Mouse (Mus musculus): ENCODE data around the gene Gypa. TPM values are rescaled to one million over a fixed set of nuclear protein-coding genes. Genes with fewer than 3 reads are reported as not detected.

Gene Gypa
- polyA plus RNA-seq, 1 experiment = 59.0 TPM

- Histone ChIP-seq H3K4me1 (ENCODE audit: control insufficient read depth, insufficient read depth, insufficient read length) (no peaks in the 10 kb centered on the region), H3K27ac (ENCODE audit: insufficient read depth, low read length) (no peak overlapping the region), H3K4me3 (ENCODE audit: extremely low read depth, insufficient read depth, insufficient read length) (no peak overlapping the region), H3K27me3 (ENCODE audit: control insufficient read depth, insufficient read depth, low read length) (no peaks in the 10 kb centered on the region), H3K36me3 (ENCODE audit: control insufficient read depth, insufficient read depth, low read length) (no peaks in the 10 kb centered on the region)
- no peak for DNase-seq (ENCODE audit: low read depth in 1 of 2, low spot score in 2 of 2)
- WGBS = 93% methylated on average over 3 of the region's 3 CpGs
- TF ChIP-seq POLR2A (IDR thresholded peaks at IDR 0.05; ENCODE audit: low read depth, low read length) = no peak
- no peak for TF ChIP-seq CTCF (IDR thresholded peaks at IDR 0.05; ENCODE audit: extremely low read depth, insufficient read depth, insufficient read length, insufficient replicate concordance)
Measured at GRCm38 (mm10) chr8:80541836-80542235, 48.3 kb downstream of the Gypa start.

- H3K36me3 ChIP-seq (ENCODE audit: control insufficient read depth, insufficient read depth, low read length) = no peaks in the 10 kb centered on the region
- H3K27me3 ChIP-seq (ENCODE audit: control insufficient read depth, insufficient read depth, low read length) = no peaks in the 10 kb centered on the region
- no peak overlapping the region for H3K4me3 ChIP-seq (ENCODE audit: extremely low read depth, insufficient read depth, insufficient read length)
- no peaks in the 10 kb centered on the region for H3K4me1 ChIP-seq (ENCODE audit: control insufficient read depth, insufficient read depth, insufficient read length)
- H3K27ac ChIP-seq (ENCODE audit: insufficient read depth, low read length) = no peak overlapping the region
- no peak for DNase-seq (ENCODE audit: low read depth in 1 of 2, low spot score in 2 of 2)
- TF ChIP-seq POLR2A (IDR thresholded peaks at IDR 0.05; ENCODE audit: low read depth, low read length) (no peak), CTCF (IDR thresholded peaks at IDR 0.05; ENCODE audit: extremely low read depth, insufficient read depth, insufficient read length, insufficient replicate concordance) (no peak)
Measured at GRCm38 (mm10) chr8:80550436-80550835, 56.9 kb downstream of the Gypa start.

GRCm38 (mm10) chr8:80551303-80551702, 57.7 kb downstream of the Gypa start:
- H3K27me3 ChIP-seq (ENCODE audit: control insufficient read depth, insufficient read depth, low read length) = no peaks in the 10 kb centered on the region
- H3K4me3 ChIP-seq (ENCODE audit: extremely low read depth, insufficient read depth, insufficient read length) = no peak overlapping the region
- WGBS = 76% methylated on average over 3 of the region's 3 CpGs
- no peak for TF ChIP-seq CTCF (IDR thresholded peaks at IDR 0.05; ENCODE audit: extremely low read depth, insufficient read depth, insufficient read length, insufficient replicate concordance)
- no peak for TF ChIP-seq POLR2A (IDR thresholded peaks at IDR 0.05; ENCODE audit: low read depth, low read length)
- DNase-seq (ENCODE audit: low read depth in 1 of 2, low spot score in 2 of 2) = no peak
- H3K4me1 ChIP-seq (ENCODE audit: control insufficient read depth, insufficient read depth, insufficient read length) = no peaks in the 10 kb centered on the region
- H3K27ac ChIP-seq (ENCODE audit: insufficient read depth, low read length) = no peak overlapping the region
- H3K36me3 ChIP-seq (ENCODE audit: control insufficient read depth, insufficient read depth, low read length) = no peaks in the 10 kb centered on the region

GRCm38 (mm10) chr8:80554991-80555390, 61.4 kb downstream of the Gypa start:
- 94% methylated on average over 2 of the region's 2 CpGs for WGBS
- no peak overlapping the region for H3K27ac ChIP-seq (ENCODE audit: insufficient read depth, low read length)
- no peaks in the 10 kb centered on the region for H3K36me3 ChIP-seq (ENCODE audit: control insufficient read depth, insufficient read depth, low read length)
- no peak overlapping the region for H3K4me3 ChIP-seq (ENCODE audit: extremely low read depth, insufficient read depth, insufficient read length)
- TF ChIP-seq CTCF (IDR thresholded peaks at IDR 0.05; ENCODE audit: extremely low read depth, insufficient read depth, insufficient read length, insufficient replicate concordance) = no peak
- no peak for DNase-seq (ENCODE audit: low read depth in 1 of 2, low spot score in 2 of 2)
- H3K4me1 ChIP-seq (ENCODE audit: control insufficient read depth, insufficient read depth, insufficient read length) = no peaks in the 10 kb centered on the region
- H3K27me3 ChIP-seq (ENCODE audit: control insufficient read depth, insufficient read depth, low read length) = no peaks in the 10 kb centered on the region

Other genes starting within 250 kb of the Gypa start
- gene Frem3, start 117.3 kb downstream of the Gypa start, polyA plus RNA-seq (2012; rRNA removed) = not detected in 2 replicates
- gene Smarca5, start 245.7 kb downstream of the Gypa start, polyA plus RNA-seq (2012; rRNA removed) = 5.1 and 10.4 TPM in 2 replicates

All from spleen, adult 2 months (tissue).